Mouse (Mus musculus) testis, adult 2 months (tissue): ENCODE data around the gene Atp6v1b1.

ENCODE experiments used
- CTCF ChIP-seq: fragments of 200-500 bp; IDR thresholded peaks from 2 replicates; pipeline ENCODE4 v1.5.1; 2012; ENCODE audit warnings: low read depth, mild to moderate bottlenecking, inconsistent platforms, low read length, moderate library complexity; ENCODE audit not compliant: control insufficient read depth, insufficient read depth, insufficient replicate concordance
- POLR2A ChIP-seq: fragments of 200-500 bp; IDR thresholded peaks from 2 replicates; pipeline ENCODE4 v1.6.1; 2012; ENCODE audit warnings: low read depth, mild to moderate bottlenecking, inconsistent platforms, low read length, moderate library complexity; ENCODE audit not compliant: control insufficient read depth

DNA sequence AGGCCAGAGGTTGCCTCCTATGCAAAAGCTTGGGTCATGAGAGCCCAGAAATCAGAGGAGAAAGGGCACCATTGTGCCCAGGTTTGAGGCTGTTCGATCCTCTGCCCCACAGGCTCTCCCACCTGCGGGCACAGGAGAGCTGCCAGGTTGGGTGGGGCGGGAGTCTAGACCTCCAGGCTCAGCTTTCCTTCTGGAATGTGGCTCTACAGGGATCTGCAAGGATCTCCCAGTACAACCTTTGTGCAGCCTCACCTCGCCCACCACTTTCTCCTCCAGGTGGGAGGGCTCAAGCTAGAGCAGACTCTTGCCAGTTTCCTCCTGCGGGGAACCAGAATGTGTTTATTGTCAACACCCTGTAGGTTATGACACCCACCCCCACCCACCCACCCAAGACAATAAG is 1.8 kb downstream of the Atp6v1b1 start:
- TF ChIP-seq CTCF, result no peak
- TF ChIP-seq POLR2A, result no peak
